Mouse (Mus musculus): ENCODE data around the gene Sp9. TPM values are rescaled to one million over a fixed set of nuclear protein-coding genes. Genes with fewer than 3 reads are reported as not detected.

The Sp9 gene
- polyA plus RNA-seq, 1 experiment from 2014 or later: 2.8 TPM

DNA sequence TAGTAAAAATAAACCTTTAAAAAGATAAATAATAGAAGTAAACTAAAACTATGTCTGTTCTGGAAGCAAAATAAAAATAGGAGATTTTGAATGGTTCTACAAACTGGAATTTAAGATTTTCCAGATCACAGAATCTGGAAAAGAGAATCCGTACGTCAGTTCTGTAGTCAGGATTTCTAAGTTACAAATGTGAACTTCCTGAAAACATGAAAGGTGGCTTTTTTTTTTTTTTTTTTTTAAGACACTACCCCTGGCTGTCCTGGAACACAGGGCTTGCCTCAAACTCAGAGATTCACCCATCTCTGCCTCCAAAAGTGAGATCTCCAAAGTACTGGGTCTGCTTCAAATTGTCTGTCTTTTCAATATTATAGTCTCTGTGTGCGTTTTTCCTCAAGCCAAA lies 42.6 kb downstream of the Sp9 start:
- Histone ChIP-seq H3K9me3 (ENCODE audit: control insufficient read depth, low read length) (no peaks in the 10 kb centered on the region), H3K36me3 (ENCODE audit: control insufficient read depth, insufficient read depth, low read length) (no peaks in the 10 kb centered on the region), H3K27me3 (ENCODE audit: control insufficient read depth, insufficient read depth, low read length) (no peaks in the 10 kb centered on the region), H3K4me1 (ENCODE audit: control insufficient read depth, insufficient read depth, low read length) (peaks cover 6% of the 10 kb centered on the region), H3K4me3 (ENCODE audit: low read depth, low read length) (no peak overlapping the region), H3K9ac (ENCODE audit: low read length) (no peak overlapping the region), H3K27ac (ENCODE audit: low read depth, low read length) (no peak overlapping the region), H3K4me2 (no peak overlapping the region)
- 87% methylated on average over 3 of the region's 3 CpGs for WGBS
- ATAC-seq (ENCODE audit: low FRiP score) (no peak), DNase-seq (ENCODE audit: low spot score, missing footprints) (no peak)

DNA sequence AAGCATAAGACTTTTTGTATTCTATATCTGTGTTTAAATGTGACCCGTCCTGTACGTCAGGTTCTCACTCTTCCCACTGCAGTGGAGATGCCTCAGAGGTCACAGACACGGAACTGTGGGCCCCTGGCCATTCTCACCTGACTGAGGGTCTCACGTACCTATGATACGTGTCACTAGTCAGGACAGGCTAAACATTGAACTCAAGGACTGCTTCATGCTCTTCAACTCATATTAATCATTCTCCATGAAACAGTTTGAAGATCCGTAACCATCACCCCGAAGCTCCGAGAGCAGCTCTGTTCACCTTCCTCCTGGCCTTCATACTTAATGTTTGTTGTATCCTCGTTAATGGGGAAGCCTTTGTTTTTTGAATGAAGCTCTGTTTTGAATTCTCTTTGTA lies 45.7 kb downstream of the Sp9 start:
- Histone ChIP-seq H3K36me3 (ENCODE audit: control insufficient read depth, insufficient read depth, low read length) (no peaks in the 10 kb centered on the region), H3K4me1 (ENCODE audit: control insufficient read depth, insufficient read depth, low read length) (0 out of 2 replicates have a peak, but pooled peaks cover 2% of the 10 kb centered on the region), H3K9ac (ENCODE audit: low read length) (no peak overlapping the region), H3K9me3 (ENCODE audit: control insufficient read depth, low read length) (no peaks in the 10 kb centered on the region), H3K27ac (ENCODE audit: low read depth, low read length) (no peak overlapping the region), H3K27me3 (ENCODE audit: control insufficient read depth, insufficient read depth, low read length) (no peaks in the 10 kb centered on the region), H3K4me2 (no peak overlapping the region), H3K4me3 (ENCODE audit: low read depth, low read length) (no peak overlapping the region)
- 91% methylated on average over 9 of the region's 9 CpGs for WGBS
- no peak for ATAC-seq (ENCODE audit: low FRiP score)
- DNase-seq (ENCODE audit: low spot score, missing footprints): no peak

DNA sequence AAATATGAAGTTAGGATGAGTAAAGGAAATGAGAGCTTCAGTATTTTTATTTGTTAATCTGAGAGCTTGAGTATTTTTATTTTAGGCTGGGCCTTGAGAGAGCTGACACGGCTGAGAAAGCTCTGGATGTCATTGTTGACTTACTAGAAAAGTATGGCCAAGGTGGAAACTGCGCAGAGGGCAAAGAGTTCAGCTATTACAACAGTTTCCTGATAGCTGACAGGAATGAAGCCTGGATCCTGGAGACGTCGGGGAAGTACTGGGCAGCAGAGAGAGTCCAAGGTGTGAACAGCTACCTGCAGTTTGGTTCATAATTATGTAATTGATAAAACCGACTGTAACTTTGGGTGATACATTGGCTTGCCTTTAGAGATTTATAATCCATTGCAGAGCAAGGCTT lies 47.5 kb downstream of the Sp9 start:
- WGBS: 87% methylated on average over 5 of the region's 5 CpGs
- no peak for ATAC-seq (ENCODE audit: low FRiP score)
- Histone ChIP-seq H3K27me3 (ENCODE audit: control insufficient read depth, insufficient read depth, low read length) (no peaks in the 10 kb centered on the region), H3K27ac (ENCODE audit: low read depth, low read length) (no peak overlapping the region), H3K4me3 (ENCODE audit: low read depth, low read length) (no peak overlapping the region), H3K36me3 (ENCODE audit: control insufficient read depth, insufficient read depth, low read length) (no peaks in the 10 kb centered on the region), H3K4me1 (ENCODE audit: control insufficient read depth, insufficient read depth, low read length) (no peaks in the 10 kb centered on the region), H3K9ac (ENCODE audit: low read length) (no peak overlapping the region), H3K4me2 (no peak overlapping the region), H3K9me3 (ENCODE audit: control insufficient read depth, low read length) (no peaks in the 10 kb centered on the region)
- no peak for DNase-seq (ENCODE audit: low spot score, missing footprints)

GRCm38 (mm10) chr2:73322991-73323390 lies 51.3 kb downstream of the Sp9 start:
- ATAC-seq (ENCODE audit: low FRiP score) (no peak), DNase-seq (ENCODE audit: low spot score, missing footprints) (no peak)
- H3K27me3 ChIP-seq (ENCODE audit: control insufficient read depth, insufficient read depth, low read length): no peaks in the 10 kb centered on the region
- H3K9me3 ChIP-seq (ENCODE audit: control insufficient read depth, low read length): no peaks in the 10 kb centered on the region
- WGBS: 77% methylated on average over 12 of the region's 12 CpGs
- no peak overlapping the region for H3K9ac ChIP-seq (ENCODE audit: low read length)
- no peak overlapping the region for H3K4me2 ChIP-seq
- no peaks in the 10 kb centered on the region for H3K36me3 ChIP-seq (ENCODE audit: control insufficient read depth, insufficient read depth, low read length)
- H3K4me3 ChIP-seq (ENCODE audit: low read depth, low read length): no peak overlapping the region
- H3K27ac ChIP-seq (ENCODE audit: low read depth, low read length): no peak overlapping the region
- no peaks in the 10 kb centered on the region for H3K4me1 ChIP-seq (ENCODE audit: control insufficient read depth, insufficient read depth, low read length)

- H3K27ac ChIP-seq (ENCODE audit: low read depth, low read length): no peak overlapping the region
These were observed 54.1 kb downstream of the Sp9 start for GRCm38 (mm10) chr2:73325871-73326270.

More at GRCm38 (mm10) chr2:73325871-73326270, 54.1 kb downstream of the Sp9 start:
- 86% methylated on average over 5 of the region's 5 CpGs for WGBS
- Histone ChIP-seq H3K4me3 (ENCODE audit: low read depth, low read length) (no peak overlapping the region), H3K4me1 (ENCODE audit: control insufficient read depth, insufficient read depth, low read length) (no peaks in the 10 kb centered on the region), H3K9me3 (ENCODE audit: control insufficient read depth, low read length) (no peaks in the 10 kb centered on the region), H3K27me3 (ENCODE audit: control insufficient read depth, insufficient read depth, low read length) (no peaks in the 10 kb centered on the region), H3K4me2 (no peak overlapping the region), H3K36me3 (ENCODE audit: control insufficient read depth, insufficient read depth, low read length) (no peaks in the 10 kb centered on the region), H3K9ac (ENCODE audit: low read length) (no peak overlapping the region)
- no peak for DNase-seq (ENCODE audit: low spot score, missing footprints)
- no peak for ATAC-seq (ENCODE audit: low FRiP score)

Other genes with a start within 250 kb of the Sp9 start
- 99.2 and 101 TPM in 2 replicates for gene Ola1, start 53.0 kb upstream of the Sp9 start, polyA plus RNA-seq (2014; fragmentation: Nextera tagmentation; extraction: Ambion mirVana)
- gene Scrn3, start 40.7 kb downstream of the Sp9 start, polyA plus RNA-seq (2014; fragmentation: Nextera tagmentation; extraction: Ambion mirVana): 10.7 and 11.7 TPM in 2 replicates
- gene Cir1, start 40.8 kb downstream of the Sp9 start, polyA plus RNA-seq (2014; fragmentation: Nextera tagmentation; extraction: Ambion mirVana): 21.4 and 25.5 TPM in 2 replicates
- gene Gpr155, start 114.6 kb downstream of the Sp9 start, polyA plus RNA-seq (2014; fragmentation: Nextera tagmentation; extraction: Ambion mirVana): 3.0 and 4.3 TPM in 2 replicates

Data from midbrain, embryonic 11.5 days (tissue).